Mouse (Mus musculus) cerebellum, postnatal 14 days (tissue): ENCODE measurements at regions not wholly inside any gene's neighbourhood (a gene's known extent, or its start where the extent isn't known, plus 50 kb on each side); places are given as distances from the start of the nearest gene placed in this dataset.

Experiments
- DNase-seq, 2 experiments: peaks; one replicate each; pipeline ENCODE4 v3.0.0; 2021; ENCODE audit warnings: mixed read lengths in 2 of 2

DNA sequence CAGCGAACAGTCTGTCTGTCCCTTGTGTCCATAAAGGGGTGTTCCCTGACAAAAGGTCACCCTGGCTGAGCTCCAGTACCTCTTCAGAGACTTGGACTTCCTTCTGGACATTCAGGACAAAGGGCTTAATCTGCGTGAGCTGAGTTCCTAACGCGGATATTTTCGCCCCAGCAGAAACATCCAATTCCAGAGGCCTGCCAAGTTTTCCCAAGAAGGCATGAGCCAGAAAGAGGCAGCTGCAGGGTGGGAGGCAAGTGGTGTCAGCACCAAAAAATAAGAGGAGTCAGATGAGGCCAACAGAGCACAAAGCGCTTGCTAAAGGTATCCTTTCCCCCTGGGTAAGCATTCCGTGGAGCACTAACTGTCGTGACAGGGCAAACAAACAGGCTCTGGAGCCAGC lies 216.9 kb upstream of the Ccdc122 start:
- DNase-seq = peak; percentile 53 to 57

DNA sequence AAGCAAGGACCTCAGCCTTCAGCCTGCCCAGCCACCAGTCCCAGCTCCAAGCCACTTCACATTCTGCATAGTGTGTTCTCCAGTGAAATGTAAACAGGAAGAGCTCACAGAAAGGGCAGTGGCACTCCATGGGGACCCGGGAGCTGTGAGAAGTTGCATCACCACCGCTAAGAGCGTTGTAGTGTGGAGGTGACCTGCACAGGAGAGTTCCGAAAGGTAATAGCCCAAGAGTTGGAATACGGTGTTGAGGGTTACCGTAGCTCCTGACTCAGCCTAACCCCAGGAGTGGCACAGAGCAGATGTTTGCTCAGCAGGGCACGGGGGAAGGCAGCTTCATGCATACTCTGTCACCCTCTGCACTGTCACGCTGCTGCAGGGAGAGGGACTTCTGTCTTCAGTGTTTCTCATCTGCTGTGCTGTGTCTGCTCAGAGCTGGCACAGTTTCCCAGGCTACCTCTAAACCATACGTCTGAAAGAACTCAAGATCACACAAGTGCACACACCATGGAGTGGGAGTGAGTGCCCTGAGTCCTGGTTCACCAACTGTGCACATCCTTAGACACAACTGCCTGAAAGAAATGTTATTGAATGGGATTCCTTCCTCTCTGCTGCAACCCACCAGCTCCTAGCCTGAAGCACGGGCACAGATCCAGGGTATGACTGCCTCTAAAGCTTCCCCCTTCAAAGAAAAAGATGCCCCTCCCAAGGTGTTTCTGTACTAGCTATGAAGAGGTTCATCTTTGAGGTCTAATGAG lies 218.1 kb upstream of the Ccdc122 start:
- DNase-seq = no peak

DNA sequence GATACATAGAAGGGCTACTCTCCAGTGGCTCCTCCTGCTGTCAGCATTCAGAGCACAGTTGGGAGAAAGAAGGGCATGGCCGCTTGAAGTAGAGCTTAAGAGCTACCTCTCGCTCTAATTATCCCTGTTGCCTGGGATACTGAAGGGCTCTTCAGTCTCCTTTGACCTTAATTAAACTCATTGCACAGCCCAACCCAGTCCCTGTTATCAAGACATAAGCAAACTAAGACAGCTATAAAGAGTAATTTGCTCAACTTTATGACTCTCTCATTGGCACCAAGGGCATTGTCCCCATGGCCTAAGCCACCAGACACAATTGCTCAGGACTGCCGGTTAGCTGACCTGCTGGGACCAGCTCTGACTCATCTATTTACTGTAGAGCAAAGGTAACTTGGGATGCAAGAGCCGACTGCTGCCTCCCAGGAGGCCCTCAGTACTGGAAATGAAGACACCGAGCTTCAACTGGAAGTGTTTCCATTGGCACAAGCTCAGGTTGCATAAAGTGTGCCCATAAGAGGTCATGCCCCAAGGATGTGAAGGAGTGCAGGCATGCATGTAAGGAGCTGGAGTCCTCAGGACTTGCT lies 219.3 kb upstream of the Ccdc122 start:
- DNase-seq = no peak

DNA sequence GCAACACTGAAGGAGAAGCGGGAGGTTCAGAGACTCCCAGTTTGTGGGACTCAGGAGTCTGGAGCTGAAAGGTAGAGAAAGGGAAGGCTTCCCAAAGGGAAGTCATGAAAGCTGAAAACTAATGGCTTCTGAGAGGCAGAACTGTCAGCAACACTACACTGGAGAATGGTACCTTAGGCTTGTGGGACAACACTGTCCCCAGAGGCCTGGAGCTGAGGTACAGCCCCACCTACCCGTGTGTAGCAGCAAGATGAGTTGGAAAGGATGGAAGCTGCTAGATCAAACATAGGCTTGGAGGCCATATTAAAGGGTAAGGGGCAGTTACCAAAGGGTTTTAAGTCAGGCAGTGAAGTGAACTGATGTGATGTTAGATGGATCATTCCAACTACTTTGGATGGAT lies 219.9 kb upstream of the Ccdc122 start:
- no peak for DNase-seq

DNA sequence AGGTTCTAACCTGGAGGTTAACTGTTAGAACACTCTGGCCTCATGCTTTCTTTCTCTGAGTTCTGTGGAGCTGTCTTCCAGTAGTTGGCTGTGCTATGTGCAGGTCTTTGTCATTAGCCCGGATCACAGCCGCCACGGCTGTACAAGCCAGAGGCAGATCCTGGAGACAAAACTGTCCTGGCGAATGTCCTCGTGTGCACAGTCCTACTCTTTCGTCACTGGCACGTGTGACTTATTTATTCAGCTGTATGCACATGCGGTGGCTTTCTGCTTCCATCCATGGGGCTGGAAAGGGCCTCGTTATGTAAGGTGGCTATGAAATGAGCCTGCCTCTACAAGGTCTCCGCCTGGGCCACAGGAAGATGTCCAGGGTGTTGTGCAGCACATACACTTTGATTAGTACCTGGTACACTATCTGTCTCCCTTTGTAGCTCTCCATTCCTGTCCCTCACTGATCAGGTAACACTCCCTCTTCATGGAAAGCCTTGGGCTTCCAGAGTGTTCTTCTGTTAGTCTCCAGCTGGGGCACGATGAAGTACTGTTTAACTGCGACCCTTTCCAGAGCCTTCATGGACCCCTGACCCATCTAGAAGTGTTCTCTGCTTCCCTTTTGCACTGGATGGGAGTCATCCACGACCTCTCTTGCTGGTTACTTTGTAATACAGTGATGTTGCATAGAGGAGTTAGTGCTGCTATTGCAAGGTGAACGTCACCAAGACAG lies 224.3 kb upstream of the Ccdc122 start:
- DNase-seq = no peak

DNA sequence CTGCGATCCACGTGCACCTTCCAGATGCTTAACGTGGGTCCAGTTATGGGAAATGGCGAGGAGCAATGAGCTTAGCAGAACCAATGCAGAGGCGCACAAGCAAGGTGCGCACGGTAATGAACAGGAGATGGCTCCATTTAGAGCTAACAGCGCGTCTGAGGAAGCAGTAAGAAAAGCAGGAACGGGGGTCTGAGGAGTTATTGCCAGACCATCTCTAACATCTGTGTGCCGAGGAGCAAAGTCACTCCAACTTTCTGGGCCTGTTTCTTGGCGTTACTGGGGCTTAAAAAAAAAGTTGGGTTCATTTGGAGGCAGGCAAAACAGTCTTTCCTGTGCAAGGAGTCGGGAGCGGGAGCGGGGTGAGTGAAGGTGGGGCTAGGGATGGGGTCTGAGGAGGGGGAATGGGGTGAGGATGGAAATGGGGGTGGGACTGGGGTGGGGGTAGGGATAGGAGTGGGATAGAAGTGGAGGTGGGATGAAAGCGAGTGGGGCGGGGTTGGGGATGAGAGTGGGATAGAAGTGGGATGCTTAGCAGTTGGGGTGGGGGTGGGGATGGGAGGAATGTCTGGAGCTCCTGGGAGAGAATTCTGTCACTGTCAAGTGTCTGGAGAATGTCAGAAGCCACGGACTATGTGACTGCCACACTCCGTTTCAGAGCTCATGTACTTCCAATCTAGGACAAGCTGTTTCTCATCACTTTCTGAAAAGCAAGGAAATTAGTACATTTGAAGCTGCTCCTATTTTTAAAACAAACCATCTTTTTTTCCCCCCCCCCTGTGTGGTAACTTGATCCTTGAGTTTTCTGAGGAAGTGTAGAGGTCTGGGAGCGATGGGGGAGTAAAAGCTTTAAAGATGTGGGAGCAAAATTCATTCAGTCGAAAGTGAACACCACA lies 225.6 kb upstream of the Ccdc122 start:
- no peak for DNase-seq

DNA sequence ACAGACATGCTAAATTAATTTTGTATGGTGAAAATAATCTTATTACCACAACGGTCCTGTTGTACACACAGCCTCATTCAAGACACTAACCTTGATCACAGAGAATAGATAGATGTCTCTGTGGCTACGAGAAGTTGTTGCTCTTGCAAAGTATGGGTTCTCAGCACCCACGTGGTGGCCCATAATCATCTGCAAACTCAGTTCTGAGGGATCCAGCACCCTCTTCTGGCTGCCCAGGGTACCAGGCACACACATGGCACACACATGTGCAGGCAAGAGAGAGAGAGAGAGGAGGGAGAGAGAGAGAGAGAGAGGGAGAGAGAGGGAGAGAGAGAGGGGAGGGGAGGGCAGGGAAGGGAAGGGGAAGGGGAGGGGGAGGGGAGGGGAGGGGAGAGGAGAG lies 226.5 kb upstream of the Ccdc122 start:
- no peak for DNase-seq

DNA sequence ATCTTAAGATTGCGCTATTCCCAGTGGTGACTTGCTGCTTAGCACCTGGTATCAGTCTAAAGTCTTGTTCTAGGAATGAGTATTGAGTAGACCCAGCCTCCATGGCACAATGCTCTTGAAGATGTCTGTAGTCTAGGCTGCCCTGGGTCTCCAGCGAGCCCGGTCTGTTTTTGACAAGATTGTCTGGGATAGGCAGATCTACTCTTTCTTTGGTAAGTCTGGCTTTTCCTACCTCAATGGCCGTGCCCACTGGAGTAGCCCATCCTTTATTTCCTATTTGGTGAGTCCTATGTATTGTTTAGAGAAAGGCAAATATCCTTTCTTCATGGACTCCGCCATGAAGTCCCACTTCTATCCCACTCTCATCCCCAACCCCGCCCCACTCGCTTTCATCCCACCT lies 227.2 kb upstream of the Ccdc122 start:
- DNase-seq = no peak

DNA sequence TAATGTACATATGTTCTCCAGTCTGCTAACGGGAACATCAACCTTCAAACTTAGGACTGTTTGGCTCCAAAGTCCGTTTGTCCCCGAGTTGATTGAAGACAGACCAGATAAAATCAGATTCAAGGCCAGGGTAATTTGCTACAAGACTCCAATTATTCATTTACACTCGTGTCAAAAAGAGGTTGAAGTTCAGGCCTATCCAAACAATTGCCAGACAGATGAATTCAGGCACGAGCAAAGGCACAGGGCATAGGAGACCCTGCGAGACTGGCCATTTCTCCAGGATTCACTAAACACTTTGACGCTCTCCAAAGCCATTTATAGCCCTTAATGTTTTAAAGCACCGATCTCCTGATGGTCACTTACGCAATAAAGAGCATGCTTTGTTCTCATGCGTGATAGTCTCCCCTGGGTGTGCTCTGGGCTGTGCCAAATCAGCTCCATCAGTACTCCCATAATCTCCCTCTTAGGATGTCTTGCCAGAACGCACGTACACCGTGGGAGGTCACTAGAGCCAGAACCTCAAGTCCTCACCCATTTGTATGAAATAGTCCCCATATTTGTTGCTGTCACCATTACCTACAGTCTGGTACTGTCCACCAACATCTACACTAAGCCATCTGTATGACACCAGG lies 231.3 kb upstream of the Ccdc122 start:
- no peak for DNase-seq

DNA sequence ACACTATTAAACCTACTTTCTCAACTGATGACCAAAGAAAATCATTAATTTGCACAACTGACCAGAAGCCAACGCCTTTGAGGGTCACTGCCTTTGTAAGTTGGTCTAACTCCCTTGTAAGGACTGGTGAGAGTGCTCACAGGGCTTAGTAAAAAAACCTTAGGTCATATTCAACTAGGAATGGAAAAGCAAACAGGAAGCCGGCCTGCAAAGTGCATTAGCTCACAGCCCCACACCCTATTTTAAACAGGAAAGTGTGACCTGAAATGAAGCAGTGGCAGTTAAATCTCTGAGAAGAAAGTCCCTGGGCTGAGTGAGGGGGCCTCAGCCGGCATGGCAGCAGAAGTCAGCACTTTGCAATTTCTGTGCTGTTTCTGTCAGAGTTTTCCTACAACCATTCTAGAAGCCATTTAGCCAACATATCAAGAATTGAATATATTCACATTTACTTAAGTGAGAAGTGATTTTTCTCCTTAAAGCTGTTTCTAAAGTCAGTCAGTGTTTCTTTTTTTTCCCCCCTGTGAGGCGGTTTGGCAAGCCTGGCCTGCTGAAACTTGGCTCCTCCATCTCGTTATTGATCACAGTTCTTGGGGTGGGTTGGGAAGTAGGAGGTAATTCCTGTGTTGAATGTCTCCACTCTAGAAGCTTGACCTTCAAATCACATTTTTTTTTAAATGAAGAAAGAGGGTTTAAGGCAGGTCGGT lies 232.0 kb upstream of the Ccdc122 start:
- no peak for DNase-seq

DNA sequence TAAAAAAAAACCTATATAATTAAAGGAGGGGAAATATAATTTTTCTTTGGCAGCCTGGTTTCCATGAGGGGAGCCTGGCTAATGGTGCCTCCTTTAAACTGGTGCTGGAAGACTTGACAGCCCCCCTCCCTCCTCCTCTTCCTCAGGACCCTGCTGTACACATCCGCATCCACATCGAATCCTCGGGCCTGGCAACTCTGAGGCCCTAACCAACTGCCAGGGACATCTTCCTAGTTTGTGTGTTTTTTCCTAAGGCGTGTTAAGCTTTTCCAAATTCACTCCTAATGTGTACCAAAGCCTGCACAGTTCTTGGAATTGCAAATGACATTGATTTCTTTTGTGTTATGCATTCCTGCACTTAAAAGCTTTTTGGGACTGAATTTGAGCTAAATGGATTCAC lies 236.4 kb upstream of the Ccdc122 start:
- no peak for DNase-seq

DNA sequence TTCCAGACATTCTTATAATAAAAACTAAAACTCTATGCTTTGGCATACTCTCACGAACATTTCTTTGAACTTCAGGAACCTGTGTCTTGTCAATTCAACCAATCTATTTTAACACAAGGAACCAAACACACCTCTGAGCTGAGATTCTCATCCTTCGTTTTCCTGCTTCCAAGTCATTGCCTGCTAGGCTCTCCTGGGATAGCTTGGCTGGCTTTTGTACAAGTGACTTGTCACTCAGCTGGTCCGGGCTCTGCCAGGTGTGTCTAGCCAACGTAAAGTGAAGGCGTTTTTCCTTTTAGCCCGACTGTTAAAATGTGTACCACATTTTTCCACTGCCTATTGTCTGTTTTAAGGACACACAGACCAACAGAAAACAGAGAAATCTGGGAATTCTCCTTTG lies 236.8 kb upstream of the Ccdc122 start:
- peak in 1 of 2 experiments; percentile 22 for DNase-seq

DNA sequence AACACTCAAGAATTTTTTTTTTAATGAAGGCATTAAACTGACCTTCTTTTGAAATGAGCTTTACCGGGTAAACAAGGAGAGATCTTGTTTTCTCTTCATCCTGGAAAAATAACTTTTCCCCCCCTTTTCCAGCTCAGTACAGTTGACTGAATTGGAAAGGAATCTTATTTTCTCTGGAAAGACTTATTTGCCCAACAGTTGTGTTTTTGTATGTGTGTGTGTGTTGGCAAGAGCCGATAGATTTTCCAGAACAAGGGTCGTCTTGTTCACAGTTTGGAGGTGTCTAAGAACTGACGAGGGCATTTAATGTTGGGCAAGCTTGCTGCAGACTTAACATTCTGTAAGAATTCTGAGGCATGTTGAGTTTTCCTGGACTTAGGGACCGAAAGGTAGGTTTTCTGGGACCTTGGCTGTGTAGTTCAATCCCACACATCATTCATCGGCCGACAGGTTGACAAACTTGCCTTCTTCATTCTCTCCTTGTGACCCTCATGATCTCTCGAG lies 237.6 kb upstream of the Ccdc122 start:
- DNase-seq = no peak

DNA sequence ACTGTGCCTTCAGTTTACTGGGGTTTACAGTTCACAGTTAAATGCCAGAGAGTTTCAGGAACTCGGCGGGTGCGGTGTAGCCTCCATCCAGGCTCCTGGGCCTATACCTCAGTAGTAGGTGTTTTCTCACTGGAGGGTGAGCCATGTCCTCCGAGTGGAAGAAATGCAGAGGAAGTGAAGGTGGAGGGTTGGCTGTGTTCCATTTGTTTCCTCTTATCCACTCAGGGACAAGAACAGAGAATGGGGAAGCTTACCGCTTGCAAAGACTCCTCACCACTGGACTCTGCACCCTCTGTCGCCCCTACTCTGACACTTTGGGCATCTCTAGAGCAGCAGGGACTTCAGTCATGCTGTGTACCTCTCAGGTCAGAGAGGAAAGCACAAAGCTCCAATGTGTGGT lies 238.1 kb upstream of the Ccdc122 start:
- DNase-seq = no peak

DNA sequence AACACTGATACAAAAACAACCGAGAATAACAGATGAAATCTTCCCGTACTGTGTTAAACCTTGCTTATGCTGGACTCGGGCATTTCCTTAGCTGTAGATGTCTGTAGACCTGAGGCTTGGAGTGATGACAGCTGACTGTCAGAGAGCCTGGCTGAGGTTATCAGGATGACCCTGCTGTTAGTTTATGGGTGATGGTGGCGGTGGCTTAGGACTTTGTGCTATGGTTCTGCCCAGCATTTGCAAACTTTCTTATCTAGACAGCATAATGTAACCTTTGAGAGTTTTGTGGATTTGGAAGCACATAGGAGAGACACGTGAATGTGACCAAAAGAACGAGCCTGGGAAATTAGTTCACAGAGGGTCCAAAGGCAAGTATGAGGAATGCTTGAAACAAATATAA lies 239.1 kb upstream of the Ccdc122 start:
- DNase-seq = no peak

DNA sequence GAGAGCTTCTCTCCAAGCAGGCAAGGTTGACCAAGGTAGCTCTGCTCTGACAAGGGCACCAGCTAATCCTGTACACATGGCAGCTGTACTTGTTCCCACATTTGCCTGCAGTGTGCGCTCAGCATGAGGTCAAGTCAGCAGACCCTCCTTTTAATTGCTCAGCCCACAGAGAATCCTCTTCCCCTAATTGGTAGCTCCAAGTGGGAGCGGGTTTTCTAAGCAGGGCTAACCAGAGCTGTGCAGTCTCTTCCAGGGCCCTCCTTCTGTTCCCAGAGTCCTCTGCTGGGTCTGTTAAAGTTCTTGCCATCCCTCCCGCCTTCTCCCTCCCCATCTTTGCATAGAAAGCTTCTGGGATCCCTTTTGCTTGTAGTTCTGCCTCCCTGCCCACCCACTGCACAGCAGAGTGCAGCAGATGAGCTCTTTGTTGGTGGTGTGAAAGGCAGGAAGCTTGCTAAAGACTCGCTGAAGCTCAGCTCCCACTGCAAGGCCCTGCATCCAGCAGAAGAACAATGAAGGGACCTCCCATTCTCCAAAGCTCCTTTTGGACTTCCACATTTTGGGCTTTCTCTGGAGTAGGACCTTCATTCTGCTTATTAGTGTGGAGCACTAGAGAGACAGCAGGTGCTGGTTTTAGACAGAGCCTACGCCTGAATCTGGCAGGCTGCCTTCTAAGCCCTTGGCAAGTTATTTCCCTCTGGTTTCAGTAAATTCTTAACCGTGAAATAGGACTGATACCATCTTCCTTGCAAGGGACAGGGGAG lies 235.3 kb upstream of the Serp2 start:
- peak; percentile 69 to 71 for DNase-seq

DNA sequence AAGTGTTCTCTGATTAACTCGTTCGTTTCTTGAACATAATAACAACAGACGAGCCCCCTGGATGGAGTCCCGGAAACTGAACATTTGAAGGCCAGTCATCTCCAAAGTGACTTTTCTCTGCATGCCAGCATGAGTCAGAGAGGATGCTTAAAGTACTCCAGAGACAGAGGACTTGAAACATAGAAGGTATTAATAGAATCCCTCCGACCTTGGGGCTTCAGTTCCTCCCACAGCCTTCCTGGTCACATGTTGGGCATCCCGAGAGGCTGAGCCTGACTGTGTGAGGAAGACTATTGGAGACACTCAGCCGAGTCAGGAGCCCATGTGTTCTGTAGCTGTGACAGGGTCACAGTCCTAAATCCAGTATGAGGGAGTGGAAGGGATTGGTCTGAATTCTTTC lies 232.7 kb upstream of the Serp2 start:
- no peak for DNase-seq

DNA sequence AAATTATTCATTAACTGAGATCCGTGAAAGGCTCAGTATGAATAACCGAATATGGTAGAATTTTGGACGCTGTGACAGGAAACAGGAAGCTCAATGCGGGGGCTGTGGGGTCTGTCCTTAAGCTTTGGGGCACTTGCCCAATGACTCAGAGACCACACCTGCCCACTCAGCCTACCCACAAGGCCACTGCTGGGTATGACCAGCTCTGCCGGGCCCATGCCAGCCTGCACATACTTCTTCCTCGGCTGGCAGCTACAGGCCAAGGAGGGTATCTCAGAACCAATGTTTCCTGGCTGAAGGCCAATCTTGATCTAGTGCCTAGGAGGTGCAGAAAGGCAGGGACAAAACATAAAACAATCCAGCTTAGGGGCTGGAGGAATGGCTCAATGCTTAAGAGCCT lies 230.9 kb upstream of the Serp2 start:
- no peak for DNase-seq

DNA sequence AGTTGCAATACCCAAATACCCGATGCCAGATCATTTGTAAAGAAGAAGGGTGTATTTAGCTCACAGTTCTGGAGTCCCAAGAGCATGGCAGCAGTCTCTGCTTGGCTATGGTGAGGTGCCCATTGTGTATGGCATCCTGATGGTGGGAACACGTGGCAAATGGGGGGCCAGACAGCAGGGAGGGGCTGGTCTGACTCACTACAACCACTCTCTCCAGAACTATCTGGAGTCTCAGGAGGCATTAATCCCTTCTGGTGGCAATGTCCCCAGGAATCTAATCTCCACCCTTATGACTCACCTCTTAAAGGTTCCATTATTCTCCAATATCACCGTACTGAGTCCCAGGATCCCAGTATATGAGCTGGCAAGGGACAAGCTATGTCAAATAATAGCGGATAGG lies 229.5 kb upstream of the Serp2 start:
- no peak for DNase-seq

DNA sequence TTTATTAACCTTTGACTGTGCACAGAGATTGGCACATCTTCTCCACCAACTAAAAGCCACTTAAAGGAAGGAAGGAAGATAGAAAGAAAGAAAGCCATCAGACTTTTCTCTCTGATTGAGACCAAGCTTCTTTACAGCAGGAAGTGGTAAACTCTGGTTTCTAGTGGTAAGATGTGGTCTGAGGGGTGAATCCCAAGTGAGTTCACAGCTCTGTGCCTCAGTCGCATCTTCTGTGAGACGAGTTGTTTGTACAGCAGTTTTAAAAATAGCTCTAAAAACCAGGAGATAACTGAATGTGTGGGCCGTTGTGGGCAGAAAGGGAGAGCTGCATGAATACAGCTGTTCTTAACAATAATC lies 224.8 kb upstream of the Serp2 start:
- no peak for DNase-seq
